Mouse (Mus musculus) liver, embryonic 11.5 days (tissue): ENCODE measurements around the gene Plaur. TPM values are rescaled to one million over a fixed set of nuclear protein-coding genes. Genes with fewer than 3 reads are reported as not detected.
"Not testable (repeated sequence)": the region's sequence is repeated elsewhere in the genome, so short reads cannot be mapped to it uniquely, and the experiment has no call there.

Source experiments
- ATAC-seq: fragments of 200-750 bp; cut with Nextera tagmentation; replicated peaks from 2 replicates; pipeline ENCODE4 v1.8.0; 2017; ENCODE audit warnings: moderate number of reproducible peaks, mild to moderate bottlenecking, moderate TSS enrichment, moderate library complexity; ENCODE audit not compliant: low FRiP score
- DNase-seq: peaks from one replicate; pipeline ENCODE4 v3.0.0-alpha.2; 2017; ENCODE audit warnings: low spot score
- H3K27ac ChIP-seq: fragments of 300-500 bp; sonication (generic); 2 replicates; pipeline ENCODE4 v1.5.1; 2014; ENCODE audit warnings: mild to moderate bottlenecking, low read depth, low read length, control low read depth
- H3K27me3 ChIP-seq: fragments of 300-500 bp; sonication (generic); replicated peaks from 2 replicates; pipeline ENCODE4 v1.6.1; 2014; ENCODE audit warnings: low read length, mixed read lengths; ENCODE audit not compliant: control insufficient read depth, insufficient read depth
- H3K36me3 ChIP-seq: fragments of 300-500 bp; sonication (generic); 2 replicates; pipeline ENCODE4 v1.6.1; 2014; ENCODE audit warnings: mild to moderate bottlenecking, low read length, moderate library complexity, mixed read lengths; ENCODE audit not compliant: control insufficient read depth, insufficient read depth
- H3K4me1 ChIP-seq: fragments of 300-500 bp; sonication (generic); replicated peaks from 2 replicates; pipeline ENCODE4 v1.6.1; 2014; ENCODE audit warnings: low read length, mixed read lengths; ENCODE audit not compliant: control insufficient read depth, insufficient read depth
- H3K4me2 ChIP-seq: fragments of 300-500 bp; sonication (generic); 2 replicates; pipeline ENCODE4 v1.6.1; 2014; ENCODE audit warnings: mild to moderate bottlenecking, control low read depth, moderate library complexity
- H3K4me3 ChIP-seq: fragments of 300-500 bp; sonication (generic); 2 replicates; pipeline ENCODE4 v1.5.1; 2014; ENCODE audit warnings: low read depth, low read length, control low read depth
- H3K9ac ChIP-seq: fragments of 300-500 bp; sonication (generic); 2 replicates; pipeline ENCODE4 v1.6.1; 2014; ENCODE audit warnings: low read depth, low read length, control low read depth
- H3K9me3 ChIP-seq: fragments of 300-500 bp; sonication (generic); 2 replicates; pipeline ENCODE4 v1.6.1; 2016; ENCODE audit warnings: low read length, inconsistent platforms, mixed read lengths; ENCODE audit not compliant: control insufficient read depth
- WGBS: fragments of 180-500 bp; shearing (Covaris S2); extraction: QIAGEN DNeasy Blood & Tissue Kit; methylation state at CpG from one replicate; pipeline ENCODE4 v1.1.7; 2014; 5-methylcytosine and 5-hydroxymethylcytosine counted together
- polyA plus RNA-seq: library from polyadenylated mRNA; unstranded; fragments of >200 nt; fragmentation: Nextera tagmentation; extraction: Ambion mirVana; gene quantifications from 2 replicates; pipeline ENCODE4 v1.2.1, GENCODE M21; 2014

The Plaur gene
- polyA plus RNA-seq, 1 experiment from 2014 or later = 5.6 TPM

- H3K4me3 ChIP-seq = no peak overlapping the region
- WGBS = 68% methylated on average over 3 of the region's 3 CpGs
Observed at GRCm38 (mm10) chr7:24519130-24519529, 56.8 kb downstream of the Plaur start.

DNA sequence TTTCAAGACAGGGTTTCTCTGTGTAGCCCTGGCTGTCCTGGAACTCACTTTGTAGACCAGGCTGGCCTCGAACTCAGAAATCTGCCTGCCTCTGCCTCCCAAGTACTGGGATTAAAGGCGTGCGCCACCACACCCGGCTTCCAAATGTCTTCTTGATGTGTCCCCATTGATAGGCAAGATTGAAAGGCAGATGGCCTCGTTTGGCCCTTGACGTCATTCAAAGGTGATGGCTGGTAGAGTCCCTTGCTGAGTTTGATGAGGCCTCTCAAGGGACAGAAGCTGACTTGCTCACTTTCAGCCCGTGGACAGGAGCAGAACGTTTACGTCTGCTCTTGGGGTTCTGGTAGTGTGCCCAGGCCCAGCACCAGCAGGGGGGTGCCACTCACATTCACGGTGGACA, 57.8 kb downstream of the Plaur start:
- 88% methylated on average over 10 of the region's 10 CpGs for WGBS
- H3K27me3 ChIP-seq, H3K27ac ChIP-seq, H3K9me3 ChIP-seq, H3K4me1 ChIP-seq, H3K4me2 ChIP-seq, ATAC-seq, H3K4me3 ChIP-seq, H3K36me3 ChIP-seq, DNase-seq, H3K9ac ChIP-seq: not testable (repeated sequence)

More at GRCm38 (mm10) chr7:24519130-24519529, 56.8 kb downstream of the Plaur start:
- Histone ChIP-seq H3K4me2 (no peak overlapping the region), H3K27me3 (no peaks in the 10 kb centered on the region), H3K9ac (no peak overlapping the region), H3K36me3 (no peaks in the 10 kb centered on the region; the same call in 1 of the 2 replicates), H3K27ac (no peak overlapping the region), H3K9me3 (no peaks in the 10 kb centered on the region), H3K4me1 (no peaks in the 10 kb centered on the region)
- DNase-seq = no peak
- ATAC-seq = no peak

- no peak overlapping the region for H3K4me2 ChIP-seq
- WGBS = 54% methylated on average over 5 of the region's 5 CpGs
- DNase-seq = no peak
Observed at GRCm38 (mm10) chr7:24522805-24523204, 60.5 kb downstream of the Plaur start.

GRCm38 (mm10) chr7:24523723-24524122, 61.4 kb downstream of the Plaur start:
- DNase-seq (no peak), ATAC-seq (no peak)
- 78% methylated on average over 6 of the region's 6 CpGs for WGBS
- H3K4me1 ChIP-seq = no peaks in the 10 kb centered on the region
- no peaks in the 10 kb centered on the region for H3K27me3 ChIP-seq
- no peak overlapping the region for H3K9ac ChIP-seq
- no peaks in the 10 kb centered on the region for H3K36me3 ChIP-seq
- no peak overlapping the region for H3K4me3 ChIP-seq
- H3K4me2 ChIP-seq = no peak overlapping the region
- H3K9me3 ChIP-seq = no peaks in the 10 kb centered on the region
- no peak overlapping the region for H3K27ac ChIP-seq

More at GRCm38 (mm10) chr7:24522805-24523204, 60.5 kb downstream of the Plaur start:
- H3K9ac ChIP-seq = no peak overlapping the region
- H3K27ac ChIP-seq = no peak overlapping the region
- H3K9me3 ChIP-seq = no peaks in the 10 kb centered on the region
- H3K27me3 ChIP-seq = no peaks in the 10 kb centered on the region
- no peak for ATAC-seq
- H3K36me3 ChIP-seq = no peaks in the 10 kb centered on the region
- H3K4me3 ChIP-seq = no peak overlapping the region
- no peaks in the 10 kb centered on the region for H3K4me1 ChIP-seq

GRCm38 (mm10) chr7:24524978-24525377, 62.7 kb downstream of the Plaur start:
- no peaks in the 10 kb centered on the region for H3K9me3 ChIP-seq
- no peaks in the 10 kb centered on the region for H3K27me3 ChIP-seq
- no peak overlapping the region for H3K9ac ChIP-seq
- no peak for DNase-seq
- H3K4me1 ChIP-seq = peaks cover 7% of the 10 kb centered on the region
- H3K36me3 ChIP-seq = no peaks in the 10 kb centered on the region
- 80% methylated on average over 6 of the region's 6 CpGs for WGBS
- no peak overlapping the region for H3K27ac ChIP-seq
- no peak overlapping the region for H3K4me3 ChIP-seq
- no peak for ATAC-seq
- no peak overlapping the region for H3K4me2 ChIP-seq

Other genes starting within 250 kb of the Plaur start
- 3.6 and 4.8 TPM in 2 replicates for gene Zfp109, start 224.9 kb upstream of the Plaur start, polyA plus RNA-seq
- gene Zfp108, start 207.7 kb upstream of the Plaur start, polyA plus RNA-seq = 1.3 and 1.4 TPM in 2 replicates
- gene Zfp93, start 192.1 kb upstream of the Plaur start, polyA plus RNA-seq = 3.5 and 3.8 TPM in 2 replicates
- gene Zfp61, start 161.3 kb upstream of the Plaur start, polyA plus RNA-seq = 10.8 and 13.2 TPM in 2 replicates
- 5.6 and 5.8 TPM in 2 replicates for gene Zfp94, start 145.8 kb upstream of the Plaur start, polyA plus RNA-seq
- gene Tescl, start 128.5 kb upstream of the Plaur start, polyA plus RNA-seq = 0.22 TPM in 1 of 2 replicates, not detected in the other
- gene Lypd5, start 113.3 kb upstream of the Plaur start, polyA plus RNA-seq = not detected in 2 replicates
- gene Kcnn4, start 92.2 kb upstream of the Plaur start, polyA plus RNA-seq = 119 and 123 TPM in 2 replicates
- gene Smg9, start 62.9 kb upstream of the Plaur start, polyA plus RNA-seq = 30.2 and 34.8 TPM in 2 replicates
- not detected in 2 replicates for gene Irgc1, start 10.2 kb upstream of the Plaur start, polyA plus RNA-seq
- gene Cadm4, start 19.5 kb downstream of the Plaur start, polyA plus RNA-seq = 0.25 and 0.27 TPM in 2 replicates
- 20.3 and 23.0 TPM in 2 replicates for gene Zfp428, start 44.5 kb downstream of the Plaur start, polyA plus RNA-seq
- 0.34 TPM in 1 of 2 replicates, not detected in the other for gene AC161166.1, start 50.0 kb downstream of the Plaur start, polyA plus RNA-seq
- 3.5 and 4.1 TPM in 2 replicates for gene Irgq, start 68.2 kb downstream of the Plaur start, polyA plus RNA-seq
- gene Pinlyp, start 83.6 kb downstream of the Plaur start, polyA plus RNA-seq = not detected in 2 replicates
- 91.0 and 102 TPM in 2 replicates for gene Xrcc1, start 83.8 kb downstream of the Plaur start, polyA plus RNA-seq
- 20.7 and 21.9 TPM in 2 replicates for gene Ethe1, start 125.1 kb downstream of the Plaur start, polyA plus RNA-seq
- gene Zfp575, start 125.2 kb downstream of the Plaur start, polyA plus RNA-seq = 0.65 and 0.82 TPM in 2 replicates
- gene Phldb3, start 148.3 kb downstream of the Plaur start, polyA plus RNA-seq = 0.13 and 0.14 TPM in 2 replicates
- 0.10 TPM in 1 of 2 replicates, not detected in the other for gene Lypd3, start 174.1 kb downstream of the Plaur start, polyA plus RNA-seq
- gene Tex101, start 214.2 kb downstream of the Plaur start, polyA plus RNA-seq = not detected in 2 replicates
- gene BC049730, start 246.8 kb downstream of the Plaur start, polyA plus RNA-seq = not detected in 2 replicates